Mouse (Mus musculus) embryonic facial prominence, embryonic 12.5 days (tissue): ENCODE data around the gene Bnip2. TPM values are rescaled to one million over a fixed set of nuclear protein-coding genes. Genes with fewer than 3 reads are reported as not detected.
A peak's percentile ranks its signal among the peaks of the same experiment; 100 is the strongest.

Experiments
- ATAC-seq: fragments of 200-750 bp; cut with Nextera tagmentation; 2 replicates; pipeline ENCODE4 v1.8.0; 2017; ENCODE audit not compliant: insufficient number of reproducible peaks, insufficient read depth, low FRiP score, low TSS enrichment
- H3K27ac ChIP-seq: fragments of 300-500 bp; sonication (generic); 2 replicates; pipeline ENCODE4 v1.5.1; 2016; ENCODE audit warnings: mild to moderate bottlenecking
- H3K27me3 ChIP-seq: fragments of 300-500 bp; sonication (generic); 2 replicates; pipeline ENCODE4 v1.6.1; 2016; ENCODE audit warnings: mild to moderate bottlenecking, moderate library complexity
- H3K36me3 ChIP-seq: fragments of 300-500 bp; sonication (generic); 2 replicates; pipeline ENCODE4 v1.6.1; 2016; ENCODE audit warnings: mild to moderate bottlenecking
- H3K4me1 ChIP-seq: fragments of 300-500 bp; sonication (generic); 2 replicates; pipeline ENCODE4 v1.6.1; 2016
- H3K4me2 ChIP-seq: fragments of 300-500 bp; sonication (generic); replicated peaks from 2 replicates; pipeline ENCODE4 v1.6.1; 2016; ENCODE audit warnings: mild to moderate bottlenecking, moderate library complexity
- H3K4me3 ChIP-seq: fragments of 300-500 bp; sonication (generic); 2 replicates; pipeline ENCODE4 v1.5.1; 2016; ENCODE audit warnings: mild to moderate bottlenecking
- H3K9ac ChIP-seq: fragments of 300-500 bp; sonication (generic); 2 replicates; pipeline ENCODE4 v1.6.1; 2016; ENCODE audit warnings: mild to moderate bottlenecking, moderate library complexity
- H3K9me3 ChIP-seq: fragments of 300-500 bp; sonication (generic); 2 replicates; pipeline ENCODE4 v1.6.1; 2016; ENCODE audit warnings: mild to moderate bottlenecking, moderate library complexity
- WGBS: fragments of 180-500 bp; shearing (Covaris S2); methylation state at CpG from one replicate; pipeline ENCODE4 v1.1.7; 2016; 5-methylcytosine and 5-hydroxymethylcytosine counted together
- polyA plus RNA-seq: library from polyadenylated mRNA; unstranded; fragments of >200 nt; fragmentation: Nextera tagmentation; extraction: Ambion mirVana; gene quantifications from 2 replicates; pipeline ENCODE4 v1.2.1, GENCODE M21; 2016

The Bnip2 gene
- polyA plus RNA-seq, result 108 and 112 TPM in 2 replicates

DNA sequence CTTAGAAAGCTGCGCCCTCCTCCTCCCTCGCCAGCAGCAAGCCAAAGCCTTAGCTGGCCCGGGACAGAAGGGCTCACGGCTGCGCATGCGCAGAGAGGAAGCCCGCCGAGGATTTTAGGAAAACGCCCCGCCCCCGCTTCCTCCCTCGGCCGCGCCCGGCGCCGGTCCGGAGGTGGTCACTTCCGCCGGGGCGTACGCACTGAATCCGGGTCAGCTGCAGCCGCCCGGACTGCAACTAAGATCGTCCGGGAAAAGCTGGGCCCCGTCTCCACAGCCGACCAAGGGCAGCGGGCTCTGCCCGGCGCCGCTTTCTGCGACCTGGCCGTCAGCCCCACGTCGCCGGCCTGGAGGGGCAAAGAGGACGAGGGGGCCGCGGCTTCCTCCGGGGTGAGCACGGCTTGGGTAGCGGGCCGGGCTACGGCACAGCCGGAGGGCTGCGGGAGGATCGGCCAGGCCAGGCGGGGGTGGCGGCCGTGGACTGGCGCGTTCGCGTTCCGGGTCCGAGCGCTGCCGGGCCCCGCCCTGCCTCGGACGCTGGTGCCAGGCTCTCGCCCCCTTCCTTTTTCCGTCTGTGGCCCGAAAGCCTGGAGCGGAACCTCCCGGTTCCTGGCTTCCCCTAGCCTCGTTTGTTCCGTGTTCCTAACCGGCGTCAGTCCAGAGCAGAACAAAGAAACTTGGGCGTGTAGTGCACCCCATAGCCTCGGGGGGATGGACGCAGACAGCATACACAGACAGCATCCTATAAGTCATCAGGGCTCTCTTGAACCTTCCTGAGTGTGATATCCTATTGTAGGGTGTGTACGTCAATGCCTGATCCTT lies at the start of gene Bnip2:
Bnip2 (plus strand) TSS at position 164 of the 819 bp plus-strand sequence.
- Histone ChIP-seq H3K9ac (peak within 1 kb of the TSS; percentile 95), H3K4me1 (peaks cover 21% of the 10 kb centered on the region; the same call in 1 of the 2 replicates), H3K4me3 (peak within 1 kb of the TSS; percentile 99), H3K27me3 (no peaks in the 10 kb centered on the region), H3K27ac (peak within 1 kb of the TSS; percentile 97), H3K36me3 (peaks cover 7% of the 10 kb centered on the region), H3K4me2 (peak within 1 kb of the TSS; percentile 58), H3K9me3 (no peaks in the 10 kb centered on the region)
- under 1% methylated on average over 75 of the region's 76 CpGs for WGBS
- peak; percentile 91 for ATAC-seq

DNA sequence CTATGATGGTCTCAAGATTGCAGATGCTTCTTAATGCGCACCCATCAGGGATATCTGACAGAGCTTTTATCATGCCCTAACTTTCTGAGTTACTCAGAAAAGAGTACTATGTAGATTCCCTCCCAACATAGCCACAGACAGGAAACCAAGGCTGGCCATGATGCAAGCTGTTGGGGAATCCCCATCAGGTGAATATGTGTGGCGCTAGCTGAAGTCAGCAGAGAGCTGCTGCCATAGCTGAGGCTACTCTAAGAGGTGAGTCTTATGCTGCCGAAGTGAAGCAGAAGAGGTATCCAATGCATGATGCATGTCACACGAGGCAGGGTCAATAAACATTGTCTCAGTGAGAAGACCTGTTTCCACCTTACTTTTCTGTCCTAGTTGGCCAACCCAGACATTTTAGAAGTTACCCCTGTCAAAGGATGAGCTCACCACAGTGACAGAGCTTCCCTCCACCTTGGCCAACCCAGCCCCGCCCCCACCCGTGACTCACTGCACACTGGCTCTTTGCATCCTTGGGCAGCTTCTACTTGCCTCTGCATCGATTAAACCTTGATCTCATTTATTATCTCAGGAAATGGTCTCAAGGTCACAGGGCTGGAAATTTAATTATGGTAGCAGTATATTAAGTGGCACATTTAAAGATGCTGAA lies 48.3 kb upstream of the Bnip2 start:
- ATAC-seq, result no peak
- H3K4me3 ChIP-seq, result no peak overlapping the region
- WGBS, result 86% methylated on average over 7 of the region's 7 CpGs

DNA sequence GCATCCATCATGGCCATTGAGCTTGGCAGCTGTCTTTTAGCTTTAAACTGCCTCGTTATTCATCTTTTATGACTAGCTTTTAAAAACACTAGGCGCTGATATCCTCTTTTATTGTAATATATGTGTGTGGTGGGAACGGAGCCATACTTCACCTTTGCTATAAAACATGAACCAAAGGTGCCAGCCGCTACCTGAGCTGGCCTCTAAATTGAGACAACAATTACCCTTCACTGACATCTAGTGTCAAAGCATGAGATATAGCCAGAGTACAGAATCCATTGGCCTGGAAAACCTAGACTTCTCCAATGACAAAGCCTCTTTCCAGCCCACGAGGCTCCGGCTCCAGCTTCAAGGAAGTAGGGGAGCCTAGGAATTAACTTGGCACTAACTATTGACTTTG lies 47.7 kb upstream of the Bnip2 start:
- H3K4me3 ChIP-seq, result no peak overlapping the region
- no peak for ATAC-seq
- WGBS, result 77% methylated on average over 6 of the region's 6 CpGs
- H3K9me3 ChIP-seq, result no peaks in the 10 kb centered on the region
- H3K27me3 ChIP-seq, result no peaks in the 10 kb centered on the region
- no peak overlapping the region for H3K4me2 ChIP-seq
- no peak overlapping the region for H3K27ac ChIP-seq
- H3K4me1 ChIP-seq, result no peaks in the 10 kb centered on the region
- no peak overlapping the region for H3K9ac ChIP-seq
- H3K36me3 ChIP-seq, result no peaks in the 10 kb centered on the region

More for the DNA sequence above, 48.3 kb upstream of the Bnip2 start:
- no peaks in the 10 kb centered on the region for H3K9me3 ChIP-seq
- H3K9ac ChIP-seq, result no peak overlapping the region
- H3K4me1 ChIP-seq, result no peaks in the 10 kb centered on the region
- no peaks in the 10 kb centered on the region for H3K27me3 ChIP-seq
- no peaks in the 10 kb centered on the region for H3K36me3 ChIP-seq
- H3K27ac ChIP-seq, result no peak overlapping the region
- no peak overlapping the region for H3K4me2 ChIP-seq

DNA sequence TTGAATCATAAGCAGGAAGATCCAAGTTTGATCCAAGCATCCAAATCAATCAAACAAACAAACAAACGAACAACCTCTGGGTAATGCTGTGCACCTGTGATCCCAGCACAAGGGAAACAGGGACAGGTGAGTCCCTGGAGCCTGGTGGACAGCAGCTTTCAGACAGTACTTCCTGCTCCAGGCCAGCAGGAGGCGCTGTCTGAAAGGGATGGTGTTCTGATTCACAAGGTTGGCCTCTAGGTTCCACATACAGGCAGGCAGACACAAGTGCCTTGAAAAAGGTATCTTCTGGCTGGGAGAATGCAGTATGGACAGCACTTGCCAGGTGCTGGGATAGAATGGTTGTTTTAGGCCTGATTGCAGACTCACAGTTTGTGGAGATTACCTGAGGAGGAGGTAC lies 40.3 kb upstream of the Bnip2 start:
- ATAC-seq, result no peak
- no peaks in the 10 kb centered on the region for H3K4me1 ChIP-seq
- WGBS, result 16% methylated on average over 2 of the region's 2 CpGs
- no peak overlapping the region for H3K4me3 ChIP-seq
- H3K9me3 ChIP-seq, result no peaks in the 10 kb centered on the region
- no peak overlapping the region for H3K27ac ChIP-seq
- H3K4me2 ChIP-seq, result no peak overlapping the region
- H3K9ac ChIP-seq, result no peak overlapping the region
- H3K36me3 ChIP-seq, result no peaks in the 10 kb centered on the region
- H3K27me3 ChIP-seq, result no peaks in the 10 kb centered on the region

DNA sequence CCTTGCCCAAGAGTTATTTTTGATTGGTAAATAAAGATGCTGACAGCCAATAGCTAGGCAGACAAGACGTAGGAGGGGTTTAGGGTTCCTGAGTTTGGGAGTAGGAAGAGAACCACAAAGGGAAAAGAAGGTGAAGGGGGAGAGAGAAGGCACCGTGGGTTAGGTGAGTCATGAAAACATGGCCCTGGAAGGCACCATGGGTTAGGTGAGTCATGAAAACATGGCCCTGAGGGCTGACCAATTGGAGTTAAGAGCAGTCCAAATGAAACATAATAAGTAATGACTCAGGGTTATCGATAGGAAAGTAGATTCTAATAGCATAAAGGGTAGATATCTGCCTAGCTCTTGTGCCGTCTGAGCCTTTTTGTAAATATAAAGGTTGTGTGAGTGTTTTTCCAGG lies 39.6 kb upstream of the Bnip2 start:
- no peak overlapping the region for H3K27ac ChIP-seq
- H3K4me2 ChIP-seq, result no peak overlapping the region
- no peaks in the 10 kb centered on the region for H3K27me3 ChIP-seq
- ATAC-seq, result no peak
- no peak overlapping the region for H3K9ac ChIP-seq
- no peaks in the 10 kb centered on the region for H3K36me3 ChIP-seq
- no peak overlapping the region for H3K4me3 ChIP-seq
- WGBS, result 84% methylated on average over 4 of the region's 4 CpGs
- H3K9me3 ChIP-seq, result no peaks in the 10 kb centered on the region
- no peaks in the 10 kb centered on the region for H3K4me1 ChIP-seq

DNA sequence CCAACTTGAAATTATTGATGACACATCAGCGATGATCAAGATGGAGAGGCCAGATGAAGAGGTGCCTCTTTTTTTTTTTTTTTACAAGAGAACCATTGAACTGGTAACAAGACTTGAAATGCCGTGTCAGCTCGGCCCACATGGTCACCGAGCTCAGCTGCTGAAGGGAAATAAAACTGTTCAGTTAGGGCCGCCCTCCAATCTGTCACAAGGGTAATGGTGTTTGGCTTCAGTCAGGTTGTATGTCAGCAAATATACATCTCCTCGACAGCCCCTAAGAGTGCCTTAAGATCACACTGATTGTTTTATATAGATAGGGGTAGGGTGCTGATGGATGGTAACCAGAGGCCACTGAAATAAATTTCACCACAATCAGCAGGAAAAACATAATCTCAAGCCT lies 28.3 kb upstream of the Bnip2 start:
- ATAC-seq, result no peak

DNA sequence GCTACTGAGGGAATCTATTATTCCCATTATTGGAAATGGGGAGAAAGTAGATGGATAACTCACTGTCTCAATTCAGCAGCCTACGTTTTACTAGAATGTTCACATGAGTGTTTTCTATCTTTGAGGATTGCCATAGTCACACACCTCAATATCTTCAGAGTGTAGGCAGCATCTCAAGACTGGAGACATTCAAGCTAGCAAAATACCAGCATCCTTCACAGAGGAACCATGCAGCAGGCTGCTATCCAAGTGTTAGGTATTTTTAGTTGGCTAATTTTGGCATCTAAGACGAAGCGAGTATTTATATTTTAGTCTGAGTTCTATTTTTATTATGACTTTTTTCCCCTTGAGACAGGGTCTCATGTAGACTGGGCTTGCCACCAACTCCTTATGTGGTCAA lies 24.9 kb upstream of the Bnip2 start:
- H3K9ac ChIP-seq, result no peak overlapping the region
- no peak overlapping the region for H3K4me2 ChIP-seq
- no peaks in the 10 kb centered on the region for H3K9me3 ChIP-seq
- WGBS, result 82% methylated on average over 3 of the region's 3 CpGs
- no peak for ATAC-seq
- no peaks in the 10 kb centered on the region for H3K27me3 ChIP-seq
- no peaks in the 10 kb centered on the region for H3K36me3 ChIP-seq
- H3K4me1 ChIP-seq, result no peaks in the 10 kb centered on the region
- H3K27ac ChIP-seq, result no peak overlapping the region
- no peak overlapping the region for H3K4me3 ChIP-seq

More for the DNA sequence above, 28.3 kb upstream of the Bnip2 start:
- Histone ChIP-seq H3K9me3 (no peaks in the 10 kb centered on the region), H3K36me3 (no peaks in the 10 kb centered on the region), H3K4me3 (no peak overlapping the region), H3K4me2 (no peak overlapping the region), H3K9ac (no peak overlapping the region), H3K27ac (no peak overlapping the region), H3K27me3 (no peaks in the 10 kb centered on the region), H3K4me1 (no peaks in the 10 kb centered on the region)
- 80% methylated on average over 6 of the region's 6 CpGs for WGBS

DNA sequence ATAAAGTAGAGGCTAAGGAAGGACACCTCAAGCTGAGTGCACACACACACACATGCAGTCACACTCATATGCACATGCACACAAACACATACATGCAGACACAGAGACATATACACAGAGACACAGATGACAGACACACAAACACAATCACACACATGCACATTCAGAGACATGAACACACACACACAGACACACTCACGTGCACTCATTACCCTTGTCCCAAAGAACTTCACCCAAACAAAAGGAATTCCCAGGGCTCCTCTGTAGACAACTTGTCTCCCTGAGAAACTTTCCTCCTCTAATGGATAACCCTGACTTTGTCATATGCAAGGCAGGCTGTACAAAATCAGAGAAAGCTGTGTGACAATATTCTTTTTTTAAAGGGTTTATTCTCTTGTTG lies 3.7 kb upstream of the Bnip2 start:
- Histone ChIP-seq H3K9ac (no peak overlapping the region), H3K4me1 (peaks cover 5% of the 10 kb centered on the region; the same call in 1 of the 2 replicates), H3K9me3 (no peaks in the 10 kb centered on the region), H3K27me3 (no peaks in the 10 kb centered on the region), H3K4me3 (no peak overlapping the region), H3K27ac (no peak overlapping the region), H3K4me2 (no peak overlapping the region), H3K36me3 (no peaks in the 10 kb centered on the region)
- WGBS, result 81% methylated on average over 1 of the region's 1 CpGs
- ATAC-seq, result no peak

DNA sequence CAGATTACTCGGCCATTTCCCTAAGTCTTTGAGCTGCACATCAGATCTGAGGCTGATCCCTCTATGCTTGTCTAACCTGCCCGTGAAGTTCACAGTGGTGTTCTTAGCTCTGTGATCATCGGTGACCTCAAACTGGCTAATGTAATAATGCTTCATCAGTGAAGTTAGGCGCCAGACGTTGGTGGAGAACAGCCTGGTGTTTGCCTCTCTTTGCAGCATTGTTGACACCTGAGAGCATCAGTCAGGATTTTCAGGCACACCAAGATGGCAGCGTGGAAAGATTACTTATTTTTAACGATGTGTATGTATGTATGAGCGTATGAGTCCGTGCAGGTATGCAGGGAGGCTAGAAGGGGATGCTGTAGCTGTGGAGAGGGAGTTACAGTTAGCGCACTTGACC lies 3.2 kb upstream of the Bnip2 start:
- no peak overlapping the region for H3K4me2 ChIP-seq
- no peaks in the 10 kb centered on the region for H3K9me3 ChIP-seq
- no peaks in the 10 kb centered on the region for H3K27me3 ChIP-seq
- H3K9ac ChIP-seq, result no peak overlapping the region
- no peak overlapping the region for H3K4me3 ChIP-seq
- H3K27ac ChIP-seq, result no peak overlapping the region
- ATAC-seq, result no peak
- H3K4me1 ChIP-seq, result peaks cover 10% of the 10 kb centered on the region; the same call in 1 of the 2 replicates
- WGBS, result 78% methylated on average over 10 of the region's 10 CpGs
- H3K36me3 ChIP-seq, result no peaks in the 10 kb centered on the region

DNA sequence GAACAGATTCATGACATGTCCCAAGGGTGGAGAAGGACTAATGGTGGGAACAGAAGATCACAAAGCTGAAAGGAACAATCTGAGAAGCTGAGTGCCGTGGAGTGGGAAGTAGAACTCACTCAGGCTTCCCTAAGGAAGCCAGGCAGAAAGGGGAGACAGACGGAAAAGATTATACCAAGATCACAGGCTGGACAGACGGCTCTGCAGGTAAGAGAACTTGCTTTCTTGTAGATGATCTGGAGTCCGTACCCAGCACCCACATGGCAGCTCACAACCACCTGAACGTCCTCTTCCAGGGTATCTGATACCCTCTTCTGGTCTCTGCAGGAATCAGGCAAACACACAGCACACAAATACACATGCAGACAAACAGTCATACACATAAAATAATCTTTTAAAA lies 2.7 kb upstream of the Bnip2 start:
- no peaks in the 10 kb centered on the region for H3K27me3 ChIP-seq
- H3K4me3 ChIP-seq, result no peak overlapping the region
- H3K4me2 ChIP-seq, result no peak overlapping the region
- WGBS, result 73% methylated on average over 5 of the region's 5 CpGs
- peaks cover 15% of the 10 kb centered on the region; the same call in 1 of the 2 replicates for H3K4me1 ChIP-seq
- H3K9ac ChIP-seq, result no peak overlapping the region
- ATAC-seq, result no peak
- no peaks in the 10 kb centered on the region for H3K36me3 ChIP-seq
- no peaks in the 10 kb centered on the region for H3K9me3 ChIP-seq
- H3K27ac ChIP-seq, result no peak overlapping the region

DNA sequence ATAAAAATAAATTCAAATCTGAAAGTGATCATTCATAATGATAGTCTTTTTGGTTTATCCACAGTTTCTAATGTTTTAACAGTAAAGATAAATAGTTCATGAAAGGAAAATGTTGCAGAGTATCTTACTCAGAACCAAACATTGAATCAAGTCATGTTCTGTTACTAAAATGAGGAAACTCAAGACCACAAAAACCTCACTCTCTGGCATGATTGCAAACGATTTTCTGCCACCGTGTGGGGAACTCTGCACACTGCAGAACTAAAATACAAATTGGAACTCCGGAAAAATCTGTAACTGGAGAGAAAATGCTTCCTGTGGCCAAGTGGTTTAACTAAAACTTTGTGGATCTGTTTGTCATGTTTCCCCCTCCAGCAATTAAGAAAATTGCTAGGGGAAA lies 1.7 kb upstream of the Bnip2 start:
- no peak overlapping the region for H3K4me3 ChIP-seq
- H3K27ac ChIP-seq, result no peak overlapping the region
- H3K4me2 ChIP-seq, result no peak overlapping the region
- H3K9ac ChIP-seq, result no peak overlapping the region
- H3K4me1 ChIP-seq, result peaks cover 18% of the 10 kb centered on the region; the same call in 1 of the 2 replicates
- H3K36me3 ChIP-seq, result peaks cover 4% of the 10 kb centered on the region
- no peaks in the 10 kb centered on the region for H3K27me3 ChIP-seq
- ATAC-seq, result no peak
- WGBS, result under 1% methylated on average over 3 of the region's 3 CpGs
- no peaks in the 10 kb centered on the region for H3K9me3 ChIP-seq
